Mouse (Mus musculus): ENCODE results near the gene Lsamp. TPM values are rescaled to one million over a fixed set of nuclear protein-coding genes. Genes with fewer than 3 reads are reported as not detected.

Gene Lsamp
- polyA plus RNA-seq, 1 experiment from 2014 or later, result 0.68 TPM

DNA sequence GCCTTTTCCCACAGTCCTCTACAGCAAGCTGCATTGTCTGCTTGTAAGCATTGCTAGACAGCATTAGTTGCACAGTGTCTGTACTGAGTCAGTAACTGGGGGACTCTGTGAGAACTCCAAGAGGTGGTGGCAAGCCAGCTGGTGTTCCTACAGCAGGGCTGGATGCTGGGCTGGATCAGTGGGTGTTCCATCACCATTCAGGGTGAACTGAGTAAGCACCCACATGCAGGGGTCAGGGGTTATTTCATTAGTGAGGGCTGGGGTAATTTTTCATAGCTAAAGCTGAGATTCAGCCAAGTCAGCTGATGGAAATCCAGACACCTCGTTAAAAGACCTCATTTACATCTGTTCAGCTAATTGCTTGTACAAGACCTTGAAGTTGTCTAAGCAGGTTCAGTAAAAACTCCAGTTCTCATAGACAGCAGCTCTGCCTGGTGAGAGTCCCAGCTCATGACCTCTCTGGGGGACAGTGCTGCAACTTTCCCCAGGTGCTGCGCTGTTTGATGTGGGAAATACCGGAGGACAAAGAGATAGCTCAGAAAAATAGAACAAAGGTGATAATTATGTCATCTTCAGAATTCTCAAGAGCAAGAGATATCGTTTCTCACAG lies 1928.5 kb downstream of the Lsamp start:
- no peaks in the 10 kb centered on the region for H3K4me1 ChIP-seq (ENCODE audit: control insufficient read depth, insufficient read depth, low read length)
- H3K9me3 ChIP-seq (replicated peaks; ENCODE audit: control insufficient read depth, low read length), result no peaks in the 10 kb centered on the region
- no peak overlapping the region for H3K4me2 ChIP-seq (ENCODE audit: low read depth, low read length)
- no peak overlapping the region for H3K27ac ChIP-seq (ENCODE audit: low read length)
- no peak for ATAC-seq (replicated peaks; ENCODE audit: extremely low read depth, insufficient read depth, low FRiP score)
- no peaks in the 10 kb centered on the region for H3K36me3 ChIP-seq (ENCODE audit: control insufficient read depth, insufficient read depth)
- 51% methylated on average over 4 of the region's 4 CpGs for WGBS
- no peaks in the 10 kb centered on the region for H3K27me3 ChIP-seq (ENCODE audit: control insufficient read depth, insufficient read depth, low read length)
- no peak overlapping the region for H3K4me3 ChIP-seq (ENCODE audit: low read length)
- H3K9ac ChIP-seq (ENCODE audit: low read length), result no peak overlapping the region

DNA sequence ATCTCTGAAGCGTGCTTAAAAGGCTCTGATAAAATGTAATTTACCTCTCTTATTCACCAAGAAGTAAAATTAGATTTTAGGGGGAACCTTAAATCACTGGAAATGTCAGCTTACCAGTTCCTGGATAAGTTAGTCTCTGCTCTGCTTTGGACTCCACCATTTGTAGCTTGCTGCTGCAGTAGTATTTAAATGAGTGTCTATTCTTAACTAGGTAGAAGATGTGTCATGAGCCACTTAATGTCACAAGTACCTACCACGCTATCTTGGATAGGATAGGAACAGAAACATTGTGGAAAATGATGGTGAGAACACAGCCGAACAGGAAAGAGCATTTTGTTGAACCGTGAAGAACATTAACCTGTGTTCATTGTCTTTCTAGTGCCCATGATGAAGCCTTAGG lies 1929.2 kb downstream of the Lsamp start:
- Histone ChIP-seq H3K9ac (ENCODE audit: low read length) (no peak overlapping the region), H3K4me3 (ENCODE audit: low read length) (no peak overlapping the region), H3K4me2 (ENCODE audit: low read depth, low read length) (no peak overlapping the region), H3K27ac (ENCODE audit: low read length) (no peak overlapping the region), H3K36me3 (ENCODE audit: control insufficient read depth, insufficient read depth) (no peaks in the 10 kb centered on the region), H3K4me1 (ENCODE audit: control insufficient read depth, insufficient read depth, low read length) (no peaks in the 10 kb centered on the region), H3K27me3 (ENCODE audit: control insufficient read depth, insufficient read depth, low read length) (no peaks in the 10 kb centered on the region), H3K9me3 (replicated peaks; ENCODE audit: control insufficient read depth, low read length) (no peaks in the 10 kb centered on the region)
- ATAC-seq (replicated peaks; ENCODE audit: extremely low read depth, insufficient read depth, low FRiP score), result no peak
- WGBS, result 70% methylated on average over 4 of the region's 4 CpGs

DNA sequence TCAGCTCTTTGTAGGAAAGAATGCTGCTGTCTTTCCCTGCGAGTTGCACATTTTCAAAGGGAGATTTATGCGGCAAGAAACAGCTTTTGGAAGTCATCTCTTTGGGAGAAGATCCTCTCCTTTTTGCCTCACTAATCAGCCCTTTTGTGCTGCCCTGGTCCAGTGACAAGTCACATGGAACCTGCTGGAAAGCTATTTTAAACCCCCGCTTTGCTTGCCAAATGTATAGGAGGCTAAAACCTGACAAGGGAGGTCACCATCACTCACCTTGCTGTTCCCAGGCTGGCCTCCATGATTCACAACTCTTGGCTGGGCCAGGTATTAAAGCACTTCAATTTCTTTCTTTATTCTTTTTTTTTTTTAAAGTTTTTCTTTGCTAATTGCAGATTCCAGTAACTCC lies 1932.2 kb downstream of the Lsamp start:
- no peaks in the 10 kb centered on the region for H3K4me1 ChIP-seq (ENCODE audit: control insufficient read depth, insufficient read depth, low read length)
- H3K4me2 ChIP-seq (ENCODE audit: low read depth, low read length), result no peak overlapping the region
- no peak overlapping the region for H3K27ac ChIP-seq (ENCODE audit: low read length)
- no peak overlapping the region for H3K4me3 ChIP-seq (ENCODE audit: low read length)
- H3K27me3 ChIP-seq (ENCODE audit: control insufficient read depth, insufficient read depth, low read length), result no peaks in the 10 kb centered on the region
- WGBS, result 80% methylated on average over 3 of the region's 3 CpGs
- no peak overlapping the region for H3K9ac ChIP-seq (ENCODE audit: low read length)
- H3K9me3 ChIP-seq (replicated peaks; ENCODE audit: control insufficient read depth, low read length), result no peaks in the 10 kb centered on the region
- H3K36me3 ChIP-seq (ENCODE audit: control insufficient read depth, insufficient read depth), result no peaks in the 10 kb centered on the region
- ATAC-seq (replicated peaks; ENCODE audit: extremely low read depth, insufficient read depth, low FRiP score), result no peak

DNA sequence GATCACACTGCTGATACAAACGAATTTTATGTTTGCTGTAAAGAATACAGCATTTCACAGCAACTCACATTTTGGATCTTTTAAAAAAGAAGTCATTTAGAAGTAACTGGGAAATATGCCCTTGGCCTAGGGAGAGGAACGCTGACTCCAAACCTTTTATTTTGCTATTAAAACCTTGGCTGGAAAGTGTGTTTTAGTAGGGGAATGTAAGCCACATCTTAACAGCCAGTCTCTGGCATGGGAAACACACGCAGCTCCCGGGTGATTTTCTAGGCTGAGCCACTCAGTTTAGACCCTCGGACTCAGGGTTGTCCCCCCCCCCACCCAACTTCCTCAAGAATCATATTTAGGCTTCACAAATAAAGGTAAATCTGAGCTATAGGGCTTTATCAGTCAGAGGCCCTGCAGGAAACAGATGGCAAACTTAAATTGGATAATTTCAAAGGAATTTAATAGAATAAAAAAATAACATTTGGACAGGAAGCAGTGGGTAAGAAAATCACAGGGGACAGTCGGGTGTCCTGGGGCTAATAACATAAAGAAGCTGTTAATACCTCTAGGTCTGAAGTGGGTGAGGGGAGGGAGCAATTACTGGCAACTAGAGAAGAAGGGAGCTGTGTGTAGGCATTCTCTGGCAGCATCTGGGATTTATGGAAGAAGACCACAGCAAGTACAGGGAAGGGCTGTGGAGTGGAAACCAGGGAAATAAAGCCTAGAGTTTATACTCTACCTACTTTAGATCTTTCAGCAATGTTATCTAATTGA lies 1933.1 kb downstream of the Lsamp start:
- WGBS, result 59% methylated on average over 6 of the region's 6 CpGs
- Histone ChIP-seq H3K4me3 (ENCODE audit: low read length) (no peak overlapping the region), H3K36me3 (ENCODE audit: control insufficient read depth, insufficient read depth) (no peaks in the 10 kb centered on the region), H3K9me3 (replicated peaks; ENCODE audit: control insufficient read depth, low read length) (no peaks in the 10 kb centered on the region), H3K4me1 (ENCODE audit: control insufficient read depth, insufficient read depth, low read length) (no peaks in the 10 kb centered on the region), H3K27ac (ENCODE audit: low read length) (no peak overlapping the region), H3K27me3 (ENCODE audit: control insufficient read depth, insufficient read depth, low read length) (no peaks in the 10 kb centered on the region), H3K4me2 (ENCODE audit: low read depth, low read length) (no peak overlapping the region), H3K9ac (ENCODE audit: low read length) (no peak overlapping the region)
- ATAC-seq (replicated peaks; ENCODE audit: extremely low read depth, insufficient read depth, low FRiP score), result no peak

DNA sequence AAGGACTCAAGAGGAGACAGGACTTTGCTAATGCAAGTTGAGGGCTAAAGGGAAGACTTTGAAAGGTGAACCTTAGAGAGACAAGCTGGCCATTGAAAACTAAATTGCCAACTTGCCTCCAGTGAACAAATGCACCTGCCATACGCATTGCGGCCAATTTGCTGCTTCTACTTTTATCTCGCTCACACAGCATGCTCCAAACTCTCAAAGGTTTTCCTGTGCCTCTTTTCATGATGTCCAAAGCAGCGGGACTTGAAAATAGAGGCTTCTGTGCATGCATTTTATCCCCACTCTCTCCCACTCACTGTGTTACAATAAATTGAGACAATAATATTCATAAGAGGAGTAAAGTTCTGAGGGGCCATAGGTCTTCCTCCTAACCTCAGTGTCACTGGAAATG lies 1945.4 kb downstream of the Lsamp start:
- Histone ChIP-seq H3K27me3 (ENCODE audit: control insufficient read depth, insufficient read depth, low read length) (no peaks in the 10 kb centered on the region), H3K9me3 (replicated peaks; ENCODE audit: control insufficient read depth, low read length) (no peaks in the 10 kb centered on the region), H3K9ac (ENCODE audit: low read length) (no peak overlapping the region), H3K4me3 (ENCODE audit: low read length) (no peak overlapping the region), H3K27ac (ENCODE audit: low read length) (no peak overlapping the region), H3K36me3 (ENCODE audit: control insufficient read depth, insufficient read depth) (no peaks in the 10 kb centered on the region), H3K4me1 (ENCODE audit: control insufficient read depth, insufficient read depth, low read length) (no peaks in the 10 kb centered on the region), H3K4me2 (ENCODE audit: low read depth, low read length) (no peak overlapping the region)
- WGBS, result 85% methylated on average over 4 of the region's 4 CpGs
- ATAC-seq (replicated peaks; ENCODE audit: extremely low read depth, insufficient read depth, low FRiP score), result no peak

DNA sequence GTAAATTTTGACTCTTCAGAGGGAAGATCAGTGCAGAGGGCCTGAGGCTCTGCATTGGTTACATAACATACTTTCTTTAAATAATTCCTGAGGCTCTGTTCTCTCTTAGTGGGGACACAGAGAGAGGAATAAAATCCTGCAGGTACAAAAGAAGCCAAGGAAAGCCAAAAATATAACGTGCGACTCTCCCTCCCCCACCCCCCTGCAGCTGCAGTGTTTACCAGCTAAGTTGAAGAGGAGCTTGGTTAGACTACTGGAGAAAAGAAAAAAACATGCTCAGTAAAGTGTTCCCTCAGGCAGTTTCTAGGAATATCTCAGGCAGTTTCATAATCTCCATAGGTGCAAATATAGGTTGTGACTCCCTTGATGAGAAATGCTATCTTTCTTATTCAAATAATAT lies 1951.5 kb downstream of the Lsamp start:
- Histone ChIP-seq H3K27ac (ENCODE audit: low read length) (no peak overlapping the region), H3K4me2 (ENCODE audit: low read depth, low read length) (no peak overlapping the region), H3K9me3 (replicated peaks; ENCODE audit: control insufficient read depth, low read length) (no peaks in the 10 kb centered on the region), H3K27me3 (ENCODE audit: control insufficient read depth, insufficient read depth, low read length) (no peaks in the 10 kb centered on the region), H3K36me3 (ENCODE audit: control insufficient read depth, insufficient read depth) (no peaks in the 10 kb centered on the region), H3K4me3 (ENCODE audit: low read length) (no peak overlapping the region), H3K9ac (ENCODE audit: low read length) (no peak overlapping the region), H3K4me1 (ENCODE audit: control insufficient read depth, insufficient read depth, low read length) (no peaks in the 10 kb centered on the region)
- no peak for ATAC-seq (replicated peaks; ENCODE audit: extremely low read depth, insufficient read depth, low FRiP score)
- 59% methylated on average over 2 of the region's 2 CpGs for WGBS

DNA sequence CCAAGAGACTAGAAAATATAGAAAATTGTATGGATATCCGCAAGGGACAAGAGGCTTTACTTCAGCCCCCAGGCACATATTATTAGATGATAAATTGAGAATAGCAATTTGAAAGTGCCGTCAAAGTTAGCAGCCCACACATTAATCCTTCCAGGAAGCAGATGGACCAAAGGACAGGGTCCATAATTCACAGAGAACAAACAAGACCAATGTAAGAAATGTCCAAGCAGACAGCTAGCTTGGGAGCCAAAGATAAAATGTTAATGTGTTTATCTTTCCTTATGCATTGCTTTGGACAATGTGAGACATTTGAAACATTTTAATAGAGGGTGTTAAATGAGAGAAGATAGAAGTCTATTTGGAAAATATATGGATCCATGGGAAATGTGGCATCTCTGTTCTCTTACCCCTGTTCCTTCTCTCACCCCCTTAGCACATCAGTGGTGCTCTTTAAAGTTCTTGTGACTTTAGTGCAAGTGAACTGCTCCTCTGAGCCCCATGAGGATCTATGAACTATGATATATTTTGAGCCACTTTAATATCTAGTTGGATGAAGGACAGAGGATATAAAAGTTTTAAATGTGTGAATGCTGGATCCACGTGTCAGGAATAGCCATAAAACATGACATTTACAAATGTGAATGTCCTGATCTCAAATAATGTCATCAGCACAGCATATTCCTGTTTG lies 1952.9 kb downstream of the Lsamp start:
- H3K27me3 ChIP-seq (ENCODE audit: control insufficient read depth, insufficient read depth, low read length), result no peaks in the 10 kb centered on the region
- 69% methylated on average over 3 of the region's 3 CpGs for WGBS

DNA sequence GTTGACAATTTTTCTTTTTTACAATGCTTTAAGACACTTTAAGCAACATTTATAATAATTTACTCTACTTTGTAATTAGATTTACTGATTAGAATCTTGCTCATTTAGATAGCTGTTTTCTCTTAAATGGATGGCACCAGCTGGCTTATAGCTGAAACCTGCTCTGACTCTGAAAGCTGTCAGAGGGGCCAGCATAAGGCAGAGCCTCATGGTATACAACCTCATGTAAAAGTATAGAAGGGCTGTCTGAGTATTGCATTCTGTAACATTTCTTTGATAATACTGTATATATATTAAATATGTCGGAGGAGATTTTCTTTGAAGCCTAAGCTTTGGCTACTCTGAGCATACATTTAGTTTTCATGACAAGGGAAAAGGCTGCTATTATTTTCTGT lies 1953.4 kb downstream of the Lsamp start:
- Histone ChIP-seq H3K27ac (ENCODE audit: low read length) (no peak overlapping the region), H3K9ac (ENCODE audit: low read length) (no peak overlapping the region), H3K4me3 (ENCODE audit: low read length) (no peak overlapping the region), H3K27me3 (ENCODE audit: control insufficient read depth, insufficient read depth, low read length) (no peaks in the 10 kb centered on the region), H3K4me2 (ENCODE audit: low read depth, low read length) (no peak overlapping the region), H3K9me3 (replicated peaks; ENCODE audit: control insufficient read depth, low read length) (no peaks in the 10 kb centered on the region), H3K36me3 (ENCODE audit: control insufficient read depth, insufficient read depth) (no peaks in the 10 kb centered on the region), H3K4me1 (ENCODE audit: control insufficient read depth, insufficient read depth, low read length) (no peaks in the 10 kb centered on the region)
- WGBS, result 83% methylated on average over 1 of the region's 1 CpGs
- ATAC-seq (replicated peaks; ENCODE audit: extremely low read depth, insufficient read depth, low FRiP score), result no peak

More for the DNA sequence above, 1952.9 kb downstream of the Lsamp start:
- ATAC-seq (replicated peaks; ENCODE audit: extremely low read depth, insufficient read depth, low FRiP score), result no peak
- no peak overlapping the region for H3K9ac ChIP-seq (ENCODE audit: low read length)
- H3K9me3 ChIP-seq (replicated peaks; ENCODE audit: control insufficient read depth, low read length), result no peaks in the 10 kb centered on the region
- H3K4me3 ChIP-seq (ENCODE audit: low read length), result no peak overlapping the region
- no peaks in the 10 kb centered on the region for H3K4me1 ChIP-seq (ENCODE audit: control insufficient read depth, insufficient read depth, low read length)
- H3K36me3 ChIP-seq (ENCODE audit: control insufficient read depth, insufficient read depth), result no peaks in the 10 kb centered on the region
- H3K27ac ChIP-seq (ENCODE audit: low read length), result no peak overlapping the region
- H3K4me2 ChIP-seq (ENCODE audit: low read depth, low read length), result no peak overlapping the region

DNA sequence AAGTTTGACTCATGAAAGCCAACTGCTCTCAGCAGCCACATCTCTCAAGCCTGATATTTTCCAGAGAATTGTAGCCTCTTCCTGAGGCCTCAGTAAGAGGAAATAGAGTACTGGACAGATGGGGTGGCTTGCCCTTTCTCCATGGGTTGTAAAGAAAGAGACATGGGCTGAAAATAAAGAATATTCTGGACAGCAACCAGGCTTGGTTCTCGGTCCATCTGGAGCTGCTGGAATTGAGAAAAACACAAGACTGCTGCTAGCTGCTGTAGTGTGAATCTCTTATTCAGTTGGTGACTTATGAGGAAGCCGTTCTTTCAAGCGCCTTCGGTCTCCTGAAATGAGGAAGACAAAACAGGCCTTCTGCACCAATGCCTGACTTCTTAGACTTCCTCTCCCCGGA lies 1954.1 kb downstream of the Lsamp start:
- Histone ChIP-seq H3K36me3 (ENCODE audit: control insufficient read depth, insufficient read depth) (no peaks in the 10 kb centered on the region), H3K27ac (ENCODE audit: low read length) (no peak overlapping the region), H3K9ac (ENCODE audit: low read length) (no peak overlapping the region), H3K4me1 (ENCODE audit: control insufficient read depth, insufficient read depth, low read length) (no peaks in the 10 kb centered on the region), H3K4me2 (ENCODE audit: low read depth, low read length) (no peak overlapping the region), H3K9me3 (replicated peaks; ENCODE audit: control insufficient read depth, low read length) (no peaks in the 10 kb centered on the region), H3K27me3 (ENCODE audit: control insufficient read depth, insufficient read depth, low read length) (no peaks in the 10 kb centered on the region), H3K4me3 (ENCODE audit: low read length) (no peak overlapping the region)
- 80% methylated on average over 5 of the region's 5 CpGs for WGBS
- no peak for ATAC-seq (replicated peaks; ENCODE audit: extremely low read depth, insufficient read depth, low FRiP score)
